Mouse (Mus musculus) kidney, postnatal 10 days (tissue): ENCODE results near the gene Adam15.
A peak's percentile ranks its signal among the peaks of the same experiment; 100 is the strongest.

ENCODE experiments used
- DNase-seq: peaks from one replicate; pipeline ENCODE4 v3.0.0; 2021; ENCODE audit warnings: mixed read lengths

The Adam15 gene

GRCm38 (mm10) chr3:89349869-89350501 lies at the start of gene Adam15:
Adam15 (minus strand) TSS chr3:89349996.
- peak; percentile 96 for DNase-seq

GRCm38 (mm10) chr3:89396654-89397005 lies 46.8 kb upstream of the Adam15 start:
- DNase-seq = no peak

GRCm38 (mm10) chr3:89395806-89396653 lies 46.2 kb upstream of the Adam15 start:
- DNase-seq = peak; percentile 87

- peak; percentile 49 for DNase-seq
Measured at GRCm38 (mm10) chr3:89395419-89395805, 45.6 kb upstream of the Adam15 start.

GRCm38 (mm10) chr3:89394894-89395256 lies 45.1 kb upstream of the Adam15 start:
- peak; percentile 92 for DNase-seq

GRCm38 (mm10) chr3:89394006-89394893 lies 44.5 kb upstream of the Adam15 start, which contains the start of gene Zbtb7b:
Zbtb7b (minus strand) TSS chr3:89394776.
- DNase-seq = peak; percentile 90

GRCm38 (mm10) chr3:89393605-89394004 lies 43.8 kb upstream of the Adam15 start:
- peak; percentile 99 for DNase-seq

GRCm38 (mm10) chr3:89392871-89393311 lies 43.1 kb upstream of the Adam15 start:
- DNase-seq = peak; percentile 73

GRCm38 (mm10) chr3:89391663-89392511 lies 42.1 kb upstream of the Adam15 start:
- peak; percentile 77 for DNase-seq

GRCm38 (mm10) chr3:89390699-89391662 lies 41.2 kb upstream of the Adam15 start:
- DNase-seq = peak; percentile 56

GRCm38 (mm10) chr3:89390111-89390515 lies 40.3 kb upstream of the Adam15 start:
- DNase-seq = peak; percentile 42

GRCm38 (mm10) chr3:89388901-89389740 lies 39.3 kb upstream of the Adam15 start:
- peak; percentile 48 for DNase-seq

GRCm38 (mm10) chr3:89388134-89388881 lies 38.5 kb upstream of the Adam15 start:
- DNase-seq = peak; percentile 63

GRCm38 (mm10) chr3:89387632-89388031 lies 37.8 kb upstream of the Adam15 start:
- no peak for DNase-seq

GRCm38 (mm10) chr3:89386438-89387420 lies 36.9 kb upstream of the Adam15 start:
- DNase-seq = no peak

GRCm38 (mm10) chr3:89385451-89385850 lies 35.7 kb upstream of the Adam15 start:
- DNase-seq = no peak

- DNase-seq = no peak
Measured at GRCm38 (mm10) chr3:89384331-89385076, 34.7 kb upstream of the Adam15 start.
